Mouse (Mus musculus) heart, adult 8-10 months (tissue): ENCODE measurements around the gene Crygs. TPM values are rescaled to one million over a fixed set of nuclear protein-coding genes. Genes with fewer than 3 reads are reported as not detected.

ENCODE experiments used
- DNase-seq: peaks from one replicate; pipeline ENCODE4 v3.0.0; 2022; ENCODE audit warnings: low spot score
- total RNA-seq, 4 experiments: library from RNA; stranded (reverse); gene quantifications; 2 replicates each; pipeline ENCODE4 v1.2.4; 2022

The Crygs gene
- total RNA-seq, result not detected

DNA sequence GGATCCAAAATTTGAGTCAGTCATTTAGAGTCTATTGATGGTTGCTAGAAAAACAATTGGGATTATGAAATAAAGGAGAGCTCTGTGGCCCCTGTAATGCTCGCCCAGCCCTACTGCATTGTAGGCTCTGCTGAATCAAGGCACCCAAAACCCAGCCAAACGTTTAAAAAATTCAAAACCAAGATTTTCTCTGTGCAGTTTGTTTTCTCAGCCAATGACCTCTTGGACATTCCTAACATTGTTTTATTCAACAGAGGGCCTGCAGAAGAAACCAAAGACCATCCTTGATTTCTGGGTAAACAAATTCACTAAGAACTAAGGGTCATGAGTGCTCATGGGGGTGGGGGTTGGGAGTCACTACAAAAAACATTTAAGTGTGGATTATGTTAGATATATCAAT lies at the start of gene Crygs:
Gene Crygs, minus strand, starts transcription at position 101 of the 400 bp plus-strand sequence.
- no peak for DNase-seq

DNA sequence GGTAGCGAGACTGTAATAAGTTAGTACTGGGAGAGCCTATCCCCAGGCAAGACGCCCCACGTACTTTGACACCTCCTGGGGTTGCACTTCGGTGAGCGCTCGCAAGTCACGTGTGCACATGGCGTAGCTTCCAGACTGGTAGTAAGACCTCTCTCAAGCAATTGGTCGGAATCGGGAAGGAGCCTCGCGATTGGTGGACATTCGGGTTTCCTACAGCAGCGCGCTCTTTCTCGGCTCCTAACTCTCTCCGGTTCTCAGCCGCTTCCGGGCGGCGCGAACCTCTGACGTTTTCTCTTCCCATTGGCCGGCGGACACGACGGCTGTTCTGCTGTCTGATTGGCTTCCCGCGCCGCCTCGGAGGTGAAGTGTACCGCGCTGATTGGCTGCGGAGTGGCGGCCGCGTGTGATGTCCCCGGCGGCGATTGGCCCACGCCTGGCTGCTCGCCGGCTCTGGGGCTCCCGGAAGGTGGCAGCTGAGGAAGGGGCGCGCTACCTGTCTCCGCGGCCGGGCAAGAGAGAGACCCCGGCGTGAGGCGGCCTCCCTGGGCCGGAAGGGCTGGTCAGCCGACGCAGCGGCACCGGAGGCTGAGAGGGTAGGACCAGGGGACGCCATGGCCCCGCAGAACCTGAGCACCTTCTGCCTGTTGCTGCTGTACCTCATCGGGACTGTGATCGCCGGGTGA lies 46.2 kb upstream of the Crygs start, which contains the start of the genes Tbccd1 and Dnajb11:
Gene Tbccd1, minus strand, starts transcription at position 239 of the 683 bp plus-strand sequence.
Gene Dnajb11, plus strand, starts transcription at position 415 of the 683 bp plus-strand sequence.
- peak; percentile 100 for DNase-seq

DNA sequence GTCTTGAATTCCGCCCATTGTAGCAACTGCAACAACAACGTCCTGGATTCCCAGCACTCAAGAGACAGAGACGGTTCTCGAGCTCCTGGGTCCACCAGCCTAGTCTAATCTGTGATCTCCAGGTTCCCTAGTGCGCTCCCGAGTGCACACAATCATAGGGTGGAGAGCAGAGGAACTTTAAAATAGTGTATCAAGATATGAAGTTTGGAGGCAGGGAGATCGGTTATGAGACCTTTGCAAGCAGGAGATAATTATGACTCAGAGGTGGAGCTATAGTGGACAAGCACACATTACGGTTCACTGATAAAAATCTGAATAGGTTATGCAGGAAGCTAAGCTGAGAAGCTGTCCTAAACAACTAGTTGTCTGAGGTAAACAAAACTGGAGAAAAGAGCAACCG lies 45.4 kb upstream of the Crygs start:
- DNase-seq, result no peak

DNA sequence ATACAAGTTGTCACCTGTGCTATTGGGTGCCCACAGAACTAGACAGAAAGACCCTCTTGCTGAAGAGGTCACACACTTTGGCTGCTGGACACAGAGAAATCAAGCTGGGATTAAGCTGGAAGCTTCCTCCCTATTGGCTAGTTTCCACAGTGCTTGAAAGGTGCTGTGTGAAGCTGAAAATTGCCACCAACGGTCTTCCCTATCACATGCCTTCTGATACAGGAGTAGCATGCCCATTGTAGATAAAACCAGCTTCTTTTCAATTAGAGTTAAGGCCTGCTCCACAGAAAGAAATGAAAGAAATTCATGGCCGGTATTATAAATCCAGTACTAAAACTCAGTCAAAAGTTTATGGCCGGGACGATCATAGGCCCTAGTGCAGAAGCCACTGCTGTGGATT lies 41.3 kb upstream of the Crygs start:
- no peak for DNase-seq

DNA sequence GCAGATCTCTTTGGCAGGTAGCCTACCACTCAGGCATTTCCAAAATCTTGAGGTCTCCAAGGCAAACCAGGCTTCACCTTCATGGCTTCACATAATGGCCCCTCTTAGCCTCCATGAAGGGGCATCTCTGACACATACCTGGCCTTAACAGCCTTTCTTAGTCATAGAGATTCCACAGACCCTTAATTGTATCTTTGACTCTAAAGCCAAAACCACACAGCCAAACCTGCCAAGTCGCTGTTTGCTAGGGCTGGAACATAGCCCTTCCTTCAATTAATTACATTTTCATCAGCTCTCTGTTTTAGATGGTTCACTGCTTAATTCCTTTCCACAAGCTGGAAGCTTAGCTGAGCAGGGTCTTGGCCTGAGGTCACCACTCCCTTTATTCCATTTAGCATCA lies 37.0 kb upstream of the Crygs start:
- no peak for DNase-seq

DNA sequence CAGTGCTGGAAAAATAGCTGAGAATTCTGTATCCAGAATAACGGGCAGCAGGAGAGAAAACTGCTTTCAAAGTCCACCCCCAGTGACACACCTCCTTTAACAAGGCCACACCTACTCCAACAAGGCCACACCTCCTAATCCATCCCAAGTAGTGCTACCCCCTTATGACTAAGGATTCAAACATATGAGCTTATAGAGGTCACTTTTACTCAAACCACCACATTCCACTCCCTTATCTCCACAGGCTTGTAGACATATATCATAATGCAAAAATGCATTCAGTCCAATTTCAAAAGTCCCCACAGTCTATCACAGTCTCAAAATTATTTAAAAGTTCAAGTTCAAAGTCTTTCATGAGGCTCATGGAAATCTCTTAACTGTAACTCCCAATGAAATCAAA lies 36.3 kb upstream of the Crygs start:
- DNase-seq, result no peak

DNA sequence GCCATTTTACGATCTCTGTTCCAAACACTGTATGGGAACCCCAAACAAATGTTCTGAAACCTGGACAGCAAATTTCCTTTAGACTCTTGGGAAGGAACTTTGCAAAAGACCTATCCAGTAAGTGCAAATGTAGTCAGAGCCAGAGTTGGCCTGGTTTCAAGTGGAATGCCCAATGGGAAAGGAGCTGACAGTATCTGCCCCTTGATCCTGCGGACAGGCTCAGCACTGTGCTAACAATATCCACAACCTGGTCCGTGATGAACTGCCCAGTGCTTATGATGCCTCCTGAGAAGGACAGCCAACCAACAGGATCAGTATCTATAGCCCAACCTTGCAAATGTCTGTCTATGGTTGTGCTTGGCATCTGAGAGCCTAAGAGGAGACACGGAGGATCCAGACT lies 34.1 kb upstream of the Crygs start:
- DNase-seq, result no peak

DNA sequence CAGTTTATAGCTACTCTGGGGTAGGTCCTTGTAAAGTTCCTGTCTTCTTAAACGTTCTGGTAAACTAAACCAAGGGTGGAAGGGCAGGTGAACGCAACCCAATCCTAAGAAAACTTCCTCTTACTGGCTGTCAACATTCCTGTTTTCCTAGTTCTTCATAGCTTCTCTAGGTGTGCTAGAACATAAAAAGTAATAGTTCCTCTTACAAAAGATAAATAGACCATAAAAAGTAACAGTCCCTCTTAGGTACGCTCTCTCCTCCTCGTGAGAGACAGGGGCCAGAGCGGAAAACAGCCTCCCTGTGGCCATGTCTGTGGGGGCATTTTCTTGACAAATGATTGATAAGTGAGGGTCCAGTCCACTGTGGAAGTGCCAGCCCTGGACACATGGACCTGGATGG lies 33.5 kb upstream of the Crygs start:
- DNase-seq, result no peak

DNA sequence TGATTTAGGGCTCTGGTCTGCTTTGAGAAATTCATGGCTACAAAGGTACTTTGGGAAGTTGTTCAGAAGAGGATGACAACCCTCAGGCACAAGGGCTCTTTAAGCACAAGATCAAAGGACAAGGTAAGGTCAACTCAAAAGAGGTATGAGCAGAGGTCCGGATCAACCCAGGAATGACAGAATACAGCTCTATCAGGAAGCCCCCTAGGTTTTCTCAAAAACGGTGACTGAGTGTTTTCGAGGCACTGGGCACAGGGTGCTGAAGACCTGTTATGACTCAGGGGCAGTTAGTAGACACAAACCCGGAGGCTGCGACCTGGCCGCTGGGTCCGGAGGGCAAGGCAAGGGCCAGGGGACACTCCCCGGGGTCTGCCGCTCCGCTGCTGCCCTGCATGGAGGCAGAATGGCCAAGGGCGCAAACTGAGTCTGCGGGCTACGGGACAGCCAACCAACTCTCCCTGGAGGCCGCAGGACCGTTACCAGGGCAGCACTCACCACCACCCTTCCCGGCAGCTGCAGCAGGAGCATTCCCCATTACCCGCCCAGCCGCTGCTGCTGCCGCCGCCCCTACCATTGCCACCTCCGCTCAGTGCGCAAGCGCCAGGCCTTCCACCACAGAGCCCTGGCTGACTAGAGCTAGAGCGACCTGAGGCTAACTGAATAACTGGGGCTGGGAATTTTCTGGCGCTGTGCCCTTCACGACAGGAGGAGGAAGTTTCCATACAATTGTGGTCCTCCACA lies 32.9 kb upstream of the Crygs start:
- DNase-seq, result peak; percentile 81

DNA sequence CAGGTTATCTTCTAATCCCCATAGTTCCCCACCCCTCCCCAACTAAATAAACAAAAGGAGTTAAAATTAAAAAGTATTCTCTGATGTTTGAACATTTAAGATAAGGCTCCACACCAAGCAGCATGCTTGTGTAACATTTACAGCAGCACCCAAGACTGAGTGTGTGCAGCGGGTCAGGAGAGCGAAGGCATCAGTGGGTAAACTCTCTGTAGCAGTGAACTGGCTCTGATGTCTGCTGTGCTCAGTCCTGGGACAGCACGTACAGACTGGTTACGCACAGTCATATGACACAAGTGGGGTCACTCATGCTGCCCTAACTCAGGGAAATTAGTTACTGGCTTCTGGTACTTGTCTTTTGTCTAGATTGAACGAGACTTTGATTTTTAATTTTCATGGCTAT lies 31.5 kb upstream of the Crygs start:
- DNase-seq, result no peak

DNA sequence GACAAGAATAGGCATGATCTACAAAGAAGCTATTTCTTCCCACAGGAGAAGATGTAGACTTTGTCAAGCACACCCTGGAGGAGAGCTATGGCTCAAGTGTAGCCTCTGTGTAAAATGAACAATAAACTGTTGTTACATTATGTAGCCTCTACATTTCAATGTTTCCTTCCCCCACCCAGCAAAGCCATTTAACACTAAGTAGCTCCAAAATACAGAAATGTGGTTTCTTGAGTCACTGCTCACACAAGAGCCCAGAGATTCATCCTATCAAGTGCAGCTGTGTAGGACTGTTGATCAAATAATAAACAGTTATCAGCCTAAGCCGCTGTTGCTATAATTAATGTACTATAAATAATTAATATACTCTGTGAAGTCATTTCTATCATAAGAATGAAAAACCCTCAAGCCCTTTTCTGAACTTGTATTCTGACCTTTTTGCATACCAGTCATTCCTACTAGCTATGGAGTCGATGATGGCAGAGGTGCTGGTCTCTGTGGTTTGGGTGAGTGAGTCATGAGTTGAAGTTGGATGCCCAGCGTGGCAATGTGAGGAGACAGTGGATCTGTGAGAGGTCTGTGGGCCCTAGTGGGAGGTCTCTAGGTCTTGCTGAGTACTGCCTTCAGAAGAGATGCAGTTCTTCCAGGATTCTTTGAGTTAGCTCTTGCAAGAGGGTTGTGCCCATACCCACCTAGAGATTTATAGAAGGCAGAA lies 27.9 kb upstream of the Crygs start:
- DNase-seq, result no peak

DNA sequence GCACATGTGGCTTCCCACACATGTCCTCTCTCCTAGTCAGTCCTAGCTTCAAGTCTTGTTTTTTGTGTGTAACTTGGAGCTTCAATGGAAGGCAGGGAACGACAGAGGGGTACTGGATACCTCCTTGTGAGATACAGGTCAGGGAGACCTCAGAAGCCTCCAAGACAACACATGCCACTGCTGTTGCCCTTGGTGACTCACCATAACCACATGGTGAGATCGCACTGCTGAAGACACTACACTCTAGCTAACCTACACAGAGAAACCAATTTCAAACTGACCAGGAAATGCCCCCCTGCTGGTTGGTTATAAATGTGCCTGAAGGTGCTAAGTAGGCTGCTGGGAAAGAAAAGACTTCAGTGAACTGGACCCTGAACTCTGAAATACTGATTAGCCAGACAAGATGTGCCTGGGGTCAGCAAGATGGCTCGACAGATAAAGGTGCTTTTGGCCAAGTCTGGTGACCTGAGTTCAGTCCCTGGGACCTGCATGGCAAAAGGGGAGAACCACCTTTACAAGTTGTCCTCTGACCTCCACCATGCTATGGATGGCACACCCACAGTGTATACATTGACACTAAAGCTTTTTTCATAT lies 21.7 kb upstream of the Crygs start:
- DNase-seq, result no peak

DNA sequence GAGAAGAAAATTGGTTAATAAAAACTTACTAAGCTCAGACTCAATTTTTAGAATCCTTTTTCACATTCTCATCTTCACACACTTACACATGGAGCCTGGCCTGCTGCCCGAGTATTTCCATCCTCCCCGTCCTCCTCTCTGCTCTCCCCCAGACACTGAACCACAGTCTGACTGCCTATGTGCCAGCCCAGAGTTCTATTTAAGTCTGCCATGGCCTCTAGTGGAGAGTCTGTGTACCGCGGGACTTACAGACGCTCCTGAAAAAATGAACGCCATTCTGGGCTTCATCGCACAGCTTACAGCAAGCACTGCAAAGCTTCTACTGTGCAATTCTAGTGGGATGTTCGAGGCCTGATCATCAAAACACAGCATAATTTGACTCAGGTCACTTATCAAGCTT lies 9.4 kb upstream of the Crygs start:
- DNase-seq, result no peak

DNA sequence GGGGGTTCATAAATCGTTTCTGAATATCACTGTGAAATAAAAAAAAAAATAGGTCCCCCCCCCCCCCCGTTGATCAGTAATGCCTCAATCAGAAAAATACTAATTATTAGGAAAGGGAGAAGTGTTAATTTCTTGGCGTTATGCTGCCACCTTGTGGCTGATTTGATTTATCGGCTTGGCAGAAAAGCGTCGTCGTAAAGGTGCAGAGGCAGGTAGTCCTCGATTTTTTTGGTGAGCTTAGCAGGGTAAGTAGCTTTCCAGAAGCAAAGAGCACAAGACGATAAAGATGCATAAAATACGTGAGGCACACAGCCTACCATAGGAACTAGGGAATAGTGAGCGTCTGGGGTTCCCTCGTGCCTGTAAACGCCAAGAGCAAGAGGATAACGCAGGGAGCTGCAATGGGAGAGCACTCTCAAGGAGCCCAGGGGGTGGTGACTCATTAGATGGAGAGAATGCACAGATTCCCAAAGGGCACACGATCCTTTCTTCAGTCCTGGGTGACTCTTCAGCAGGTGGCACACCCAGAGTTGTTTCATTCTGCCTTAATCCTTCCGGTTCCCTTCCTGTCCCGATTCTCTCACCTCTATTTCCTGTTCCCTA lies 3.8 kb downstream of the Crygs start:
- DNase-seq, result peak; percentile 30

DNA sequence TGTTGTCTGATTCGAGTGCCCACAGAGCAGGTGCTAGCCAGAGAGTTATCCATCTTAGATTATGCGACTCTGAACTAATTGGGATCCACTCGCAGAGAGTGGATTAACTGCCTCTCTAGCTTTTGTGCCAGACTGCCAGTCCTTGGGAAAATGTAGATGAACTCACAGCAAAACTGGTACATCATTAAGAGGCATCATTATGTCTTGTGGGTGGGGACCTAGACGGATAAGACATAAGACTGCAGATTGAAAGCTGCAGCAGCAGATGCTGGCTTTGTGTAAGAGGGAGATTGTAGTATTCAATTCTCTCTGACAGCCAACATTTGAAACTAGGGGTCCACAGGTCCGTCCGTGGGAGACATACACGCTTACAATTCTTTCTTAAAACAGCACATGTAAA lies 8.6 kb downstream of the Crygs start:
- DNase-seq, result no peak

DNA sequence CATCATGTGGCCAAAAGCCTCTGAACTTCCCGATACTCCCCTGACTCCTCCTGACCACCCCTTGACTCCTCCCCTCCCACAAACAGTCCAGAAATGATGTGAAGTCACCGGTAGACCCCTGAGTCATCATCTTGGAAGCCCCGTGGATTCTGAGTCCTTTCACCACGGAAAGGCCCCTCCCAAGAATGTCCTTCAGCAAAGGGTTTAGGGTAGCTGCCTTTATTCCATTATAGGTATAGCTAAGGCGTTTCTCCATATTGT lies 10.6 kb downstream of the Crygs start:
- no peak for DNase-seq

DNA sequence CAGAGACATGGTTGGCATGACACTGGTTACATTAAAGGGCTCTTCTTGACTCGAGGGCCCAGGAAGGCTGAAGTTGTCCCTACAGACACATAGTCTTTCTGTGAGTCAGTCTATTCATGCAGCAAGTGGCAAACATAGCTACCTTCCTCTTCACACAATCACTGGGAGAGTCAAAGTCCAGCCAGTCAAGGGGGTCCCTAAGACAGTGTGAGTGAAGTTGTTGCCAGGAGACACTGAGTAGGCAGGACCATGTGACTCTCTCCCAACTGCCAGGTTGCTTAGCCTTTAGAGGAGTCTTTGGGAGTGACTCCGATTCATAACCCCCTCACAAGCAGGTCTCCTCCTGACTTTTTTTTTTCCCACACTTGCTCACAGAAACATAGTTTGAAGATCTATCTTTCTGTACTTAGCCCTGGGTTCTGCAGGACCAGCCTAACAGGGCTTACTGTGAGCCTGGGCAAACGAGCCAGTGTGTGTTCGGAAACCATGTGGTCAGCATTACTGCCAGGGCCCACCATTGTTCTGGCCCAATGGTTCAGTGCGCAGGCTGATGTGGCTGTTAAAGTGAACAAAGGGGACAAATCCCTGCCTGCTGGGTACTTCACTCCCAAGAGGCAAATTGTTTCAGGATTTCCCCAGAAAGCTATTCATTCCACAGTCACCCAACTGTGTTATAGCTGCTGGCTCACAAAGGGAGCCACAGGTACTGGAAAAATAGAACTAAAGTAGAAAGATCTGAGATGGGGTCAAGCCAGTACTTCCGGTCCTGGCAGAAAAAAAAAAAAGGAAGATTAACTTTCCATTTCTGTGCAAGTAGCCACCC lies 11.1 kb downstream of the Crygs start:
- DNase-seq, result no peak

DNA sequence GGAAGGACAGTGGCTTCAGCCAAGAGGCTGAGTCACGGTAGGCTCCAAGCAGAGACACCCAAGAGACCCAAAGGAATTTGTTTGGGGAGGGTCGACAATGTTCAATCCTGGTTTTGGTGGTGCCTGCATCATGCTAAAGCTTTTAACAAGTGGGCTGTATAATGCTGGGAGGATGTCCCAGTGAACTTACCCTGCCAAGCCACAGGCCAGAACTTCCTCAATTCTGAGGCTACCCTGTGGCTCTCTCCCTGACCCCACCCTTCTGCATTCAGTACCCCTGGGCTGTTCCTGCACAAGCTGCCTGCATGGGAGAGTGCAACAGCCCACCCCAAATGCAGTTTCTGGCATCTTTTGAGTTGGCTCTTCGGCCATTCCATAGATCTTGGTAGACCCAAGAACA lies 12.9 kb downstream of the Crygs start:
- DNase-seq, result no peak

DNA sequence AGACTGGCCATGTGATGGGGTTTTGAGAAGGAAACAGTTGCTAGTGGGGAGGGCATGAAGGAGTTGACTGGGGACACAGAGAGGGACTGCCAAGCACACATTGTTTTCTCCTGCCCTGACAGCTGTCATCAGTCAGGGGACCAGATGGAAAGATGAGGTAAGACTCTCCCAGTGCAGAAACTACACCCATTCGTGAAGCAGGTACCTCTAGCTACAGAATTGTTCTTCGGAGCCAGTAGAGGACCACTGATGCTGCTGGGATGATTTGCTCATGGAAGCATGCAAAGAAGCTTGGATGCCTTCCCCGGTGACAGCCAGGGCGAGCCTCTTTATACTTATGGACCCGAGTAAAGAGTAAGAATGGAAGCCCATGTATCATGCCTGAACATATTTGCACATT lies 13.9 kb downstream of the Crygs start:
- DNase-seq, result no peak

DNA sequence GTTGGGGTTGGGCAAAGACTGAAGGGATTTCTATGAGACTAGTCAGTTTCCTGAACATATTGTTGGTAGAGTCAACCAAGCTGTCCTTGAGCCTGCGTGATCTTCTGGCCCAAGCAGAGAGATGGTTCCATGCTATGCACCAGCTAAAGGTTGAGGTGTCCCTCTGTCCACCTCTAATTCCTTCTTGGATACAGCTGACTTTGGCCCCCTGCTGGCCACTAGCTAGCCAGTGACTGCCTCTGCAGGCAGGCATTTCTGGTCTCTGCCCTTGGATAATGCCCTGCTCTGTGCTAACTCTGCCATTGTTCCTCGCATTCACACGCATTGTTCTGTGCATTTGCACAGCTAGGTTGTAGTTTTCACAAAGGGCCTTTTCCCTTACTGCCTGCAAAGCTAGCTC lies 15.9 kb downstream of the Crygs start:
- DNase-seq, result peak; percentile 5

DNA sequence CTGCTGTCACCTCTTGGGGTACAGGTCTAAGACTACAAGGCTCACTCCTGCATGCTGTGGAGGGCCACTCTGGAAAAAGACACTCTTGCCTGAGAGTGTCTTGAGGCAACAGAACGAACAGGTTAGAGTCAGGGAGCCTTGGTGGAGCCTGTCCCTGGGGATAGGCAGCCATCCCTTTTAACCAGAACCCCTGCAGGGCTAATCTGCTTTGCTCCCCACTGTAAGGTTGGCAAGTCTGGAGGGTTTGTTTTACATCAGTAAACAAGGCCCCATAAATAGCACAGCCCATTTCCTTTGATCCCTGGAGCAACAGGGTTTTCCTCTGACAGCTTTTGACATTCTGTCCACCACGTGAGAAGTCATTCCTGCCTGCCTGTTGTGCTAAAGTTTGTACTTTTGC lies 20.1 kb downstream of the Crygs start:
- no peak for DNase-seq
